Mouse (Mus musculus): ENCODE measurements at regions not wholly inside any gene's neighbourhood (a gene's known extent, or its start where the extent isn't known, plus 50 kb on each side); places are given as distances from the start of the nearest gene placed in this dataset.

- TF ChIP-seq ZNF384 (IDR thresholded peaks at IDR 0.05; ENCODE audit: low read depth, low read length) (no peak), MAFK (IDR thresholded peaks at IDR 0.05; ENCODE audit: insufficient read depth, low read depth, low read length) (no peak), CHD2 (IDR thresholded peaks at IDR 0.05; ENCODE audit: low read depth, low read length) (no peak)
Observed at GRCm38 (mm10) chr5:102206456-102206855, 136.7 kb upstream of the Wdfy3 start.
